Mouse (Mus musculus) cerebellum, postnatal 25 days (tissue): ENCODE data around the gene Rangap1.
A peak's percentile ranks its signal among the peaks of the same experiment; 100 is the strongest.
"Not testable (repeated sequence)": the region's sequence is repeated elsewhere in the genome, so short reads cannot be mapped to it uniquely, and the experiment has no call there.

ENCODE experiments used
- DNase-seq, 2 experiments: peaks; one replicate each; pipeline ENCODE4 v3.0.0; 2021; ENCODE audit warnings: mixed read lengths in 2 of 2

Rangap1 gene

DNA sequence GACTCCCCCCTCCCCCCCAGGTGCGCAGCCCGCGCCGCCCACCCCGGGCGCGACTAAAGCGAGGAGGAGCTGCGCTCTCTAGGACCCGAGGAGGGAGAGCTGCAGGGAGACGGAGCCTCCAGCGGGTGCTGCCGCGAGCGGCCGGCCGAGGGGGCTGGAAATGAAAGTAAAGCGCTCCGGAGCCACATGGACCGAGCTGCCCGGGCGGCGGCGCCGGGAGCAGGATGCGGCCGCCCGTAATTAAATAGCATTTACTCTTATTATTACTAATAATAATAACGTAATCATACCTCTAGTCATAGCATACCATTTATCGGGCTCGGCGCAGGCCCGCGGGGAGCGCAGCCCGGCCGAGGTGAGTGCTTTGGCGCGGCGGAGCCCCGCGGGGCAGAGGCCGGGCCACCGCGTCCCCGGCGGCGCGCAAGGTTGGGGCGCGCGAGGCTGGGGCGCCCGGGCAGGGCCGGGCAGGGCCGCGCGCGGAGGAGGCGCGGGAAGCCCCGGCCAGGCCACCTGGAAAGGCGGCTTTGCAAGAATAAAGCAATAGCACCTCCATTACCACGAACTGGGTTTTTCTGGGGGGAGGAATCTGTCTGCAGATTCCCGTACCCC lies at the start of gene Rangap1, which contains the start of gene Zc3h7b:
Gene Rangap1, minus strand, starts transcription at position 539 of the 609 bp plus-strand sequence.
Gene Zc3h7b, plus strand, starts transcription at position 66 of the 609 bp plus-strand sequence.
- DNase-seq = peak; percentile 82 to 84

- DNase-seq = no peak
Observed at GRCm38 (mm10) chr15:81792444-81792843, 47.1 kb upstream of the Rangap1 start.

DNA sequence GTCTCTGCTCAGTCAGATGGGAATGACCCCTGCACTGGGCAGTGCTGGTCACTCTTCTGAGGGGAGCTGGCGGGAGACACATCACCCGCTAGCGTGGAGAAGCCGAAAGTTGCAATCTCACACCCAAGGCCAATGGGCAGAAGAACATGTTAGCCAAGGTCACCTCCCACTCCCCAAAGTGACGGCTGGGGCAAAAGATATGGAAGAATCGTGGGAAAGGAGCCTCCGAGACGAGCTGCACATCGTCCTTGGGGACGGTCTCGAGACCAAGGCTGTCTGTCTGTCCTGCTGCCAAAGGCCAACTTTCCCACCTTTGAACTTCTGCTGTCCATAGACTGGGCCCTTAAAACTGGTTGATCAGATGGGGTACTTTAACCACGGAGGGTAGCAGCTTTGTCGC lies 42.2 kb upstream of the Rangap1 start:
- no peak for DNase-seq

GRCm38 (mm10) chr15:81785701-81786100 lies 40.4 kb upstream of the Rangap1 start:
- DNase-seq = peak; percentile 64 to 78

GRCm38 (mm10) chr15:81784762-81785161 lies 39.4 kb upstream of the Rangap1 start:
- DNase-seq = peak; percentile 57 to 73

DNA sequence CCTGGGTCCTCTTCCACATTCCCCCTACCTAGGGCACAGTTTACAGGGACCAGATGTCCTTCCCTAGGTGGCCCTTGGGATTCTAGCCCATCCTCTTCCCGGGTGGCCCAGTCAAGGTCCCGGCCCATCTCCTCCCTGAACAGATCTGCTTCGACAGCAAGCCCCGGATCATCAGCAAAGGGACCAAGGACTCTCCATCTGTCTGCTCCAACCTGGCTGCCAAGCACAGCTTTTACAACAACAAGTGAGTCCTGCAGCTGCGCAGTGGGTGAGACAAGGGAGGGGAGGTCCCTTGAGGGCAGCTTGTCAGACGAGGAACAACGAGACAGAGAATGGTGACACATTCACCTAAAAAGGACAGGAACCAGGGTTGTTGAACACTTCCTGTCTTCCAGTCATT lies 36.5 kb upstream of the Rangap1 start:
- DNase-seq = peak; percentile 67 to 69

DNA sequence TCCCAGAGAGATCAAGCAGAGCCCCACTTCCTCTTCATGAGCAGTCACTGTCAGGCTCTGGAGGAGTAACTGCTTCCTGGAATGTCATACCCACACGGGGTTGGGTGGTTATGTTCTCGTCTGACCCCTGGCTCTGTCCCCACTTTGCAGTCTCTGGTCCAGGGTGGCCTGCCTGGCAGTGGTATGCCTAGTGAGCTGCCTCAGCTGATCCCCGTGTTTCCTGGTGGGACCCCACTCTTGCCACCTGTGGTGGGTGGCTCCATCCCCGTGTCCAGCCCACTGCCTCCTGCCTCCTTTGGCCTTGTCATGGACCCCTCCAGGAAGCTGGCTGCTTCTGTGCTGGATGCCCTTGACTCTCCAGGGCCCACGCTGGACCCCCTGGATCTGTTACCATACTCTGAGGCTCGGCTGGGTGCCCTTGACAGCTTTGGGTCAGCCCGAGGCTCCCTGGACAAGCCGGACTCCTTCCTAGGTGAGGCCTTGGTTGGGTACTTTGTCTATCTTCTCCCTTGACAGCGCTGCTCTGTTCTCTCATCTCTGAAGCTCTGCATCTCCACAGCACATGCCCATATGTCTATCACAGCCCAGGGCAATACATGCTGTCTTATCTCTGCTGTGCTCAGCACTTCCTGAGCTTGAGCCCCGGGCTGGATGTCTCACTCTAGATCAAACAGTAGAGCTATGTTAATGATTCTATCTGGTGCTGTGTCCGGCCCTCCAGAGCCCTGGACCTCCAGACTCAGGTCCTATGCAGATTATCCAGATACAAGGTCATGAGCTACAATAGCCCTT lies 31.5 kb upstream of the Rangap1 start:
- no peak for DNase-seq

DNA sequence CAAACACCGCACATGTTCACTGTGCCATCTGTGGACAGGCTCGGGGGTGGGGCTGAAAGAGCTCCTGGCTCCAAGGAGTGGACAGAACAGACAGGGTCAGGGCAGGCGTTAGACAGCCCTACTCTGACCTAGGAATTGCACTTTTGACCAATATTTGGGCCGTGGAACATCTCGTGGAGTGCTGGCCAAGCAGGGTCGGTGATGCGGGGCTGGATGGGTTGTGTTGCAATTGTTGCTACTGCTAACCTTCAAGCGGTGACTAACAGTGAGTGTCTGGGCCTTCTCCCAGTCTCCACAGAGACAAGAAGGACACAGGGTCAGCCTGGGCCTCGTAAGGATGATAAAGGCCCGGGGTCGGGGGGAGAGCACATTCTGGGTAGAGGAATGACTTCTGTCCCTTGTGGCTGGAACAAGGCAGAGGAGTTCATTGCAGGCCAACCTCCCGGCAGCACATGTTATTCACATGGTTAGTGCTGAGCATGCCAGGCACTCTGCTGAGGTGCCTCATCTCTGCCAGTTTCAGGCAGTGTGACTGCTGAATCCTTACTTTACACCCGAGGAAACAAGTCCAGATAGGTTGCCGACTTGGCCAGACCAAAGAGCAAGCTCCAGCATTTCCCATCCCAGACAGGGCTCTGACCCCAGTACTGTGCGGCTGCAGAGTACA lies 29.3 kb upstream of the Rangap1 start:
- peak; percentile 74 to 79 for DNase-seq

GRCm38 (mm10) chr15:81772431-81773120 lies 27.2 kb upstream of the Rangap1 start:
- no peak for DNase-seq

GRCm38 (mm10) chr15:81769037-81769436 lies 23.7 kb upstream of the Rangap1 start:
- no peak for DNase-seq

GRCm38 (mm10) chr15:81766439-81766838 lies 21.1 kb upstream of the Rangap1 start:
- DNase-seq = no peak

DNA sequence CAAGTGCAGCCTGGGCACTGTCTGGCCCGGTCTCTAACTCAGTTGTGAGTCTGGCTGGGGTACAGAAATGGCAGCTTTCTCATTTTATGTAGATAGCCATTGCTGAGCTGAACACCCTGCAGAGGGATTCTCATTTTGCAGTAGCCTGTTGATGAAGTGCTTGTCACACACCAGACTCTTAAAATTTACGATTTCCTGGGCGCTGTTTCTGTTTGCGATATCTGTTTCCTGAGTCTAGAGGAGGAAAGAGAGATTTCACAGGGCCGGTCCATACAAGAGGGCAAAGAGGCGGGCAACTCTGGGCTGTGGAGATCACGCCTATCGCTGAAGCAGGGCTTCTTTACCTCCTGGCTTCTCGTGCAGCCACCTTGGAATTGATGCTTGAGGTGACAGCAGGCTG lies 20.3 kb upstream of the Rangap1 start:
- DNase-seq = no peak

GRCm38 (mm10) chr15:81764573-81764972 lies 19.2 kb upstream of the Rangap1 start:
- DNase-seq = no peak

DNA sequence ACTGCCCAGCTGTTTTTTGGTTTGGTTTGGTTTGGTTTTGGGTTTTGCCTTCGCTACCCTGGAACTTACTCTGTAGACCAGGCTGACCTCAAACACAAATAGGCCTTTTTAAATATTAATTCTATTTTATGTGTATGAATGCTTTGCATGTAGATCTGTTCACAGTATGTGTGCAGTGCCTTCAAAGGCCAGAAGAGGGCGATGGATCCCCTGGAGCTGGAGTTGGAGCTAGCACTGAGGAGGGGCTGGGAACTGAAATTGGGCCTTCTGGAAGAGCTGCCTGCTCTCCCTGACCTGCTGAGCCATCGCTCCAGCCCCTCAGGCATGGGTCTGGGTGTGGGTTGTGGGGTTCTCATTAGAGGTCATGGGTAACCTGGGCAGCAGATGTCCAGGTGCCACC lies 16.6 kb upstream of the Rangap1 start:
- no peak for DNase-seq

DNA sequence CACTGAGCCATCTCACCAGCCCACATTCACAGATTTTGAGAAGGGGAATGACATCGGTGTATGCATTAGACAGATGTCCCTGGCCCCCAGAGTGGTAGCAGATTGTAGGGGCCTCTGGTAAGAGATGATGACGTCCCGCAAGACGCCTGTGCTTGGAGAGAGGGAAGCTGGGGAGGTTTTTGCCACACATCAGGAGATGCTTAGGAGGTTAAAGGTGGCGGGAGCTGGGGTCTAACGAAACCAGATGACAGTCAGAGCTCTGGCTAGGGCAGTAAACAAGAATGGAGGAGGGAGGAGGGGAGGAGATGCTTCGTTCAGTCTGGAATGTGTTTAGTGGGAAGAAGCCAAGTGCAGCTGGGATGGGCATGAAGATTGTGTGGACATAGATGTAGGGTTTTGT lies 16.1 kb upstream of the Rangap1 start:
- no peak for DNase-seq

DNA sequence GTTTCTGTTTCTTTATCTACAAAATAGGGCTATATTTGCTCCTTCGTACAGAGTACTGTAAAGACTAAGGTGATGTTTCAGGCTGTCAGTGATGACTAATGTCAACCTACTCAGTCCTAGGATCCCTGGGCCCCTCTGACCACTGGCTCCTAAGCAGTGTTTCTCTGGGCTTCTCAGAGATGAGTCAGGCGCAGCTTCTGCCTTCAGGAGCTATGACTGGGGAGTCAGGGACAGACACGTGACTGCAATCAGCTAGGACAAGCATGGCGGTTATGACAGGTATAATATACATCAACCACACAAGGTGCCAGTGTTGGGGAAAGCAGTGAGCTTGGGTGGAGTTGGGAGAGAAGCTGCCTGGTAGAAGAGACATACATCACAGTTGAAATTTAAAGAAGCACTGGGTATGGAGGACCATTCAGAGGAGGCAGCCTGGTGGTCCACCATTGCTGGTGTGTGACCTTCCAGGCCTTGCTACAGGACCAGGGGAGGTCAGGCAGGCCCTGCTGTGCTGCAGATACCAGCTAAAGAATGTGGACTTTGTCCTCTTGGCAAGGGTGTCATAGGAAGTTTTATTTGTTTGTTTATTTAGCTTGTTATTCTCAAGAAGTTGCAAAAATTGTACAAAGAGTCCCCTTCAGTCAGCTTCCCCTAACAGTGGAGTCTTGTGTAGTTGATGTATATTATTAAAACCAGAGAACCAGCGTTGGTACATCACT lies 15.2 kb upstream of the Rangap1 start:
- DNase-seq = no peak

- DNase-seq = no peak
Observed at GRCm38 (mm10) chr15:81759542-81759941, 14.2 kb upstream of the Rangap1 start.

- DNase-seq = peak; percentile 63 to 83
Observed at GRCm38 (mm10) chr15:81758701-81759100, 13.4 kb upstream of the Rangap1 start.

DNA sequence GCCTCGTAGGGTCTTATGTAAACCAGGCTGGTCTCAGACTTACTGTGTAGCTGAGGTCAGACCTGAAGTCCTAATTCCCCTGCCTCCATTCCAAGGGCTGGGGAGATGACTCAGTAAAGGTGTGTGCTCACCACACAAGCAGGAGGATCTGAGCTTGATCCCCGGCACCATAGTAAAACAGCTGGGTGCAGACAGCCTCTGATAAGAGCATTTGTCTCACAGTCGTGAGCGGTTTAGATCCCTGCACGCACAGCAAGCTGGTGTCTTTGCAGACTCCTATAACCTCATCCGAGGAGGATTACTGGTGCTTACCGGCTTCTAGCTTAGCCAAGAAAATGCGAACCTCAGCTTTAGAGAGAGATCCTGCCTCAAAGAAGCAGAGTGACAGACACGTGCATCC lies 8.3 kb upstream of the Rangap1 start:
- DNase-seq = no peak

- peak; percentile 72 to 78 for DNase-seq
Observed at GRCm38 (mm10) chr15:81749742-81750141, 4.4 kb upstream of the Rangap1 start.

GRCm38 (mm10) chr15:81745601-81746114 lies 328 bp upstream of the Rangap1 start:
- peak; percentile 70 to 74 for DNase-seq

GRCm38 (mm10) chr15:81742368-81742767 lies 3.0 kb downstream of the Rangap1 start:
- DNase-seq = not testable (repeated sequence)
